Mouse (Mus musculus): Measurements from ENCODE around the gene Kctd2. TPM values are rescaled to one million over a fixed set of nuclear protein-coding genes. Genes with fewer than 3 reads are reported as not detected.

The Kctd2 gene
- total RNA-seq, 1 experiment: 14.0 TPM

DNA sequence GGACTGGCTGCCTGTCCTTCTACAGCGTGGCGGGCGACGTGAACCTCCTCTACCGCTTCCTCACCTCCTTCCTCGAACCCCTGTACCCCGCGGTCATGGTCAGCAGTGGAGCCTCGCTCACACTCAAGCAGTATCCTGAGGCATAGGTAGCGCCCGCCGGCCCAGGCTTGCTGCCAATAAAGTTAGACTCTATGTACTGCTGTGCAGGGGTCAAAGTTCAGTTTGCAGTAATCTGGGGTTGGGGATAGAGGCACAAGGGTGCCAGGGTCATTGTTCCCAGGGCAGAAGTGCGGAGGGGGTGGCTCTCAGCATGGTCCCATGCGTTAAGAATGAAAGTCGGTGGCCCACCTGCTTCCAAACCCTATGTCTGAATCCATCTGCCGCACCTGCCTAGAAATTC is 28.1 kb downstream of the Kctd2 start:
- in situ Hi-C loops (cut with MboI; ENCODE audit: low sequenced_read_pairs in 2 of 2, unreplicated experiment in 2 of 2): no loop called here
- H3K9ac ChIP-seq (ENCODE audit: insufficient read depth, low read depth, low read length, poor library complexity, severe bottlenecking): peak overlapping the region; percentile 42; the same call in 1 of the 2 replicates
- no peaks in the 10 kb centered on the region for H3K9me3 ChIP-seq (ENCODE audit: control insufficient read depth, insufficient read depth, low read depth, low read length)
- H3K4me3 ChIP-seq (ENCODE audit: insufficient read depth in 1 of 2, low read depth in 1 of 2, low read length in 2 of 2, poor library complexity in 1 of 2, severe bottlenecking in 1 of 2): peak overlapping the region; percentile 51 to 52
- TF ChIP-seq ZC3H11A (IDR thresholded peaks at IDR 0.05; ENCODE audit: borderline replicate concordance, low read depth, low read length): no peak
- no peak for TF ChIP-seq MAFK (IDR thresholded peaks at IDR 0.05; ENCODE audit: insufficient read depth, low read depth, low read length)
- no peak for TF ChIP-seq ZNF384 (IDR thresholded peaks at IDR 0.05; ENCODE audit: low read depth, low read length)
- no peak for TF ChIP-seq HCFC1 (IDR thresholded peaks at IDR 0.05; ENCODE audit: borderline replicate concordance, insufficient read depth, low read length)
- no peak for TF ChIP-seq CHD2 (IDR thresholded peaks at IDR 0.05; ENCODE audit: low read depth, low read length)
- no peaks in the 10 kb centered on the region for H3K36me3 ChIP-seq (ENCODE audit: control insufficient read depth, insufficient read depth, low read length, poor library complexity, severe bottlenecking)
- DNase-seq (ENCODE audit: low read depth, low spot score): no peak
- H3K4me1 ChIP-seq (ENCODE audit: control insufficient read depth in 2 of 2, insufficient read depth in 2 of 2, low read length in 2 of 2, poor library complexity in 1 of 2): peaks cover 0 to 1% of the 10 kb centered on the region in 2 experiments; a peak in 1 of 4 replicates
- no peak overlapping the region for H3K27ac ChIP-seq (ENCODE audit: insufficient read depth, low read depth, low read length, poor library complexity, severe bottlenecking)

DNA sequence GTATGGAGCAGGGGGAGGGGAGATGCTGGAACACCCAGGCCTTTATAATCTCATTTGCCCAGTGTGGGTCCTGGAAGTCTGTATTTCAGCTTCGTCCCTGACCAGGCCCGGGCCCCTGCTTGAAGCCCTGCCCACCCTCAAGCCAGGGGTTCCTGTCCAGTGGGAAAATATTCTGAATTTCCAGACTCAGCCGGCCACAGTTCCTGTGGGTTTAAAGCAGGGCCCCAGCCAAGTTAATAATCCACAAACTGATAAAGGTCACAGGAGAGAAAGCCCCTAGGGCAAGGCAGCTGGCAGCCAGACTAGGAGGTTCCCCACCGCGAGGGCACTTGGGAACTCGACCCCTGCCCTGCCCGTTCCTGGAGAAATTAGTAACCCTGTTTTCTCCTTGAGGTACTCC is 29.1 kb downstream of the Kctd2 start:
- no peak overlapping the region for H3K9ac ChIP-seq (ENCODE audit: insufficient read depth, low read depth, low read length, poor library complexity, severe bottlenecking)
- DNase-seq (ENCODE audit: low read depth, low spot score): no peak
- in situ Hi-C loops (cut with MboI; ENCODE audit: low sequenced_read_pairs in 2 of 2, unreplicated experiment in 2 of 2): no loop called here
- TF ChIP-seq HCFC1 (IDR thresholded peaks at IDR 0.05; ENCODE audit: borderline replicate concordance, insufficient read depth, low read length): no peak
- TF ChIP-seq ZC3H11A (IDR thresholded peaks at IDR 0.05; ENCODE audit: borderline replicate concordance, low read depth, low read length): no peak
- TF ChIP-seq CHD2 (IDR thresholded peaks at IDR 0.05; ENCODE audit: low read depth, low read length): no peak
- no peak for TF ChIP-seq ZNF384 (IDR thresholded peaks at IDR 0.05; ENCODE audit: low read depth, low read length)
- TF ChIP-seq MAFK (IDR thresholded peaks at IDR 0.05; ENCODE audit: insufficient read depth, low read depth, low read length): no peak
- no peaks in the 10 kb centered on the region for H3K36me3 ChIP-seq (ENCODE audit: control insufficient read depth, insufficient read depth, low read length, poor library complexity, severe bottlenecking)
- H3K4me3 ChIP-seq (ENCODE audit: insufficient read depth in 1 of 2, low read depth in 1 of 2, low read length in 2 of 2, poor library complexity in 1 of 2, severe bottlenecking in 1 of 2): no peak overlapping the region
- H3K27ac ChIP-seq (ENCODE audit: insufficient read depth, low read depth, low read length, poor library complexity, severe bottlenecking): no peak overlapping the region
- no peaks in the 10 kb centered on the region for H3K9me3 ChIP-seq (ENCODE audit: control insufficient read depth, insufficient read depth, low read depth, low read length)
- peaks cover 0 to 1% of the 10 kb centered on the region in 2 experiments; a peak in 1 of 4 replicates for H3K4me1 ChIP-seq (ENCODE audit: control insufficient read depth in 2 of 2, insufficient read depth in 2 of 2, low read length in 2 of 2, poor library complexity in 1 of 2)

DNA sequence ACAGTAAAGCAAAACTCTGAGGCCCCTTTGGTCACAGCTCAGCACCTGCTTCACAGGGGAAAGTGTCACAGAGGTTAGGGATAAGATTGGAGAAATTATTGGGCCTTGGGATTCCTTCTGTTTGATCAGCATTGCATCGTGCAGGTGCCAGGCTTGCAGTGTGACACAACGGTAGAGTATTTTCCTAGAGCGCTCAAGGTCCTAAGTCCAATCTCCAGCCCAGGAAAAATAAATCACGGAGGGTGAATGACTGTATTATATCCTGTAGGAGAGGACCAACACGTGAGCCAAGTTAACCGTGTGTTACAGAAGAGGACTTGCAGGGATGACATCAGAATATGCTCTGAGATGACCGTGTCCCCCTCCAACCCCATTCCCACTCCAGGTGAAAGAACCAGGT is 30.2 kb downstream of the Kctd2 start:
- Histone ChIP-seq H3K36me3 (ENCODE audit: control insufficient read depth, insufficient read depth, low read length, poor library complexity, severe bottlenecking) (no peaks in the 10 kb centered on the region), H3K4me1 (ENCODE audit: control insufficient read depth in 2 of 2, insufficient read depth in 2 of 2, low read length in 2 of 2, poor library complexity in 1 of 2) (peaks cover 0 to 1% of the 10 kb centered on the region in 2 experiments; a peak in 1 of 4 replicates), H3K9ac (ENCODE audit: insufficient read depth, low read depth, low read length, poor library complexity, severe bottlenecking) (no peak overlapping the region), H3K4me3 (ENCODE audit: insufficient read depth in 1 of 2, low read depth in 1 of 2, low read length in 2 of 2, poor library complexity in 1 of 2, severe bottlenecking in 1 of 2) (no peak overlapping the region), H3K27ac (ENCODE audit: insufficient read depth, low read depth, low read length, poor library complexity, severe bottlenecking) (no peak overlapping the region), H3K9me3 (ENCODE audit: control insufficient read depth, insufficient read depth, low read depth, low read length) (no peaks in the 10 kb centered on the region)
- DNase-seq (ENCODE audit: low read depth, low spot score): no peak
- in situ Hi-C loops (cut with MboI; ENCODE audit: low sequenced_read_pairs in 2 of 2, unreplicated experiment in 2 of 2): no loop called here
- TF ChIP-seq ZNF384 (IDR thresholded peaks at IDR 0.05; ENCODE audit: low read depth, low read length) (no peak), HCFC1 (IDR thresholded peaks at IDR 0.05; ENCODE audit: borderline replicate concordance, insufficient read depth, low read length) (no peak), ZC3H11A (IDR thresholded peaks at IDR 0.05; ENCODE audit: borderline replicate concordance, low read depth, low read length) (no peak), CHD2 (IDR thresholded peaks at IDR 0.05; ENCODE audit: low read depth, low read length) (no peak), MAFK (IDR thresholded peaks at IDR 0.05; ENCODE audit: insufficient read depth, low read depth, low read length) (no peak)

DNA sequence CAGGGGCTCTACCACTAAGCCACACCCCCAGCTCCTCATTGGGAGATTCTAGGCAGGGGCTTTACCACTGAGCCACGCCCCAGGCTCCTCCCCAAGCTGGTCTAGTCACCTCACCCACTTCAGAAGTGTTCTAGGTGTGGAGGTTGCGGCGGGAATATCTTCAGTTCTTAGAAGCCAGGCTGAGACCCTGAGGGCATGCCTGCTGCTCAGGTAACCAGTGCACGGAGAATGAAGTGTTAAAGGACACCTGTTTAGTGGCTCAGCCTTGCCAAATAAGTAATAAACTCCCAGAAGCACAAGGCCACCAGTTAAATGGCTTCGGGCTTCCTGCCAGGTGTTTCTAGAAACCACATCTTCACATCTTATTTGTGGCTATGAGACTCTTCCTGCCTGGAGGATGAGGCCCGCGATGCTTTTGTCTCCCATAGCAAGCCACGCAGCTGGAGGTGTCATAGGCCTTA is 31.9 kb downstream of the Kctd2 start:
- DNase-seq (ENCODE audit: low read depth, low spot score): no peak
- Histone ChIP-seq H3K4me3 (ENCODE audit: insufficient read depth in 1 of 2, low read depth in 1 of 2, low read length in 2 of 2, poor library complexity in 1 of 2, severe bottlenecking in 1 of 2) (no peak overlapping the region), H3K36me3 (ENCODE audit: control insufficient read depth, insufficient read depth, low read length, poor library complexity, severe bottlenecking) (no peaks in the 10 kb centered on the region), H3K9ac (ENCODE audit: insufficient read depth, low read depth, low read length, poor library complexity, severe bottlenecking) (no peak overlapping the region), H3K27ac (ENCODE audit: insufficient read depth, low read depth, low read length, poor library complexity, severe bottlenecking) (no peak overlapping the region), H3K4me1 (ENCODE audit: control insufficient read depth in 2 of 2, insufficient read depth in 2 of 2, low read length in 2 of 2, poor library complexity in 1 of 2) (peaks cover 4 to 7% of the 10 kb centered on the region in 2 experiments; a peak in 2 of 4 replicates), H3K9me3 (ENCODE audit: control insufficient read depth, insufficient read depth, low read depth, low read length) (no peaks in the 10 kb centered on the region)
- in situ Hi-C loops (cut with MboI; ENCODE audit: low sequenced_read_pairs in 2 of 2, unreplicated experiment in 2 of 2): no loop called here
- TF ChIP-seq ZNF384 (IDR thresholded peaks at IDR 0.05; ENCODE audit: low read depth, low read length) (no peak), ZC3H11A (IDR thresholded peaks at IDR 0.05; ENCODE audit: borderline replicate concordance, low read depth, low read length) (no peak), CHD2 (IDR thresholded peaks at IDR 0.05; ENCODE audit: low read depth, low read length) (no peak), HCFC1 (IDR thresholded peaks at IDR 0.05; ENCODE audit: borderline replicate concordance, insufficient read depth, low read length) (no peak), MAFK (IDR thresholded peaks at IDR 0.05; ENCODE audit: insufficient read depth, low read depth, low read length) (no peak)

All from ES-E14 (cell line).